Mouse (Mus musculus) gastrocnemius, postnatal 25 days (tissue): ENCODE data around the gene Prom2. TPM values are rescaled to one million over a fixed set of nuclear protein-coding genes. Genes with fewer than 3 reads are reported as not detected.

ENCODE experiments used
- DNase-seq: peaks from one replicate; pipeline ENCODE4 v3.0.0; 2022
- long read RNA-seq, 2 experiments: library from polyadenylated mRNA; stranded (forward); transcript quantifications; one replicate each; pipeline ENCODE4 v2.0.0; 2021
- total RNA-seq, 2 experiments: library from RNA; stranded (reverse); gene quantifications; 1 replicate in 1 of 2; 2 replicates in 1 of 2; pipeline ENCODE4 v1.2.3; 2021

Gene Prom2
- total RNA-seq = not detected
- long read RNA-seq, experiment 1 = 0 reads
- long read RNA-seq, experiment 2 = 0 reads

- DNase-seq = no peak
These were observed at the start of gene Prom2 for GRCm38 (mm10) chr2:127541185-127541584. Gene Prom2, minus strand, starts transcription at chr2:127541467.

GRCm38 (mm10) chr2:127590840-127591239 lies 49.6 kb upstream of the Prom2 start:
- no peak for DNase-seq

DNA sequence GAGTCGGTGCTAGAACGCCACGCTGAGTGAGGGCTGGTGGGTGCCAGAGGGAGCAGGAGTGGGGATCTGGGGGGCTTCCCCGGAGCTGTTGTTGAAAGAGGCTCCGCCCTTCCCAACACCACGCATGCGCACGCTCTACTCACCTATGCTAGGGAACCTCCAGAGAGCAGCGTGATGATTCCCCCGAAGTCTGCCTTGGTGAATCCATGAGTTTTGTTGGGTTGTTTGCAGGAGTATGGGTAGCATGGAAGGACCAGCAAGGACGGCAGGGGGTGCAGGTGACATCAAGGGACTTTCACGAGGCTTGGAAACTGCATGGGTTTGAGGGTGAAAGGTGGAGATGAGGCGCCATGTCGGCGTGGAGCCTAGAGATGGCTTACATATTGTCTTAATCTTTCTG lies 48.9 kb upstream of the Prom2 start:
- no peak for DNase-seq

- no peak for DNase-seq
These were observed 47.6 kb upstream of the Prom2 start for GRCm38 (mm10) chr2:127588897-127589296.

DNA sequence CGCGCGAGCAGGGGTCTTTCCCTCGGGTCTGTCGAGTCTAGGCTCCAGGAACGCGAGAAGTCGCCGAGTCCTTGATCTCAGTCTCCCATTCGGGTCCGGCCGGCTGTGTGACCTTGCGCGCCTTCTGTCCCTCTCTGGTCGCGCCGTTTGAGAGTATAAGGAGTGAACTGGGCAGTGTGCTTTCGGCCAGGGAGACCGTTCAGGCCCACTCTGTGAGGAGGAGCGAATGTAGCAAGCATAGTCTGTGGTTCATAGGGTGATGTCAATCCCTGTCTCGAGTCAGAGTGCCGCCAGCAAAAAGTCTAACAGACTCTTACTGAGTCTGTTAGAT lies 46.2 kb upstream of the Prom2 start:
- DNase-seq = no peak

DNA sequence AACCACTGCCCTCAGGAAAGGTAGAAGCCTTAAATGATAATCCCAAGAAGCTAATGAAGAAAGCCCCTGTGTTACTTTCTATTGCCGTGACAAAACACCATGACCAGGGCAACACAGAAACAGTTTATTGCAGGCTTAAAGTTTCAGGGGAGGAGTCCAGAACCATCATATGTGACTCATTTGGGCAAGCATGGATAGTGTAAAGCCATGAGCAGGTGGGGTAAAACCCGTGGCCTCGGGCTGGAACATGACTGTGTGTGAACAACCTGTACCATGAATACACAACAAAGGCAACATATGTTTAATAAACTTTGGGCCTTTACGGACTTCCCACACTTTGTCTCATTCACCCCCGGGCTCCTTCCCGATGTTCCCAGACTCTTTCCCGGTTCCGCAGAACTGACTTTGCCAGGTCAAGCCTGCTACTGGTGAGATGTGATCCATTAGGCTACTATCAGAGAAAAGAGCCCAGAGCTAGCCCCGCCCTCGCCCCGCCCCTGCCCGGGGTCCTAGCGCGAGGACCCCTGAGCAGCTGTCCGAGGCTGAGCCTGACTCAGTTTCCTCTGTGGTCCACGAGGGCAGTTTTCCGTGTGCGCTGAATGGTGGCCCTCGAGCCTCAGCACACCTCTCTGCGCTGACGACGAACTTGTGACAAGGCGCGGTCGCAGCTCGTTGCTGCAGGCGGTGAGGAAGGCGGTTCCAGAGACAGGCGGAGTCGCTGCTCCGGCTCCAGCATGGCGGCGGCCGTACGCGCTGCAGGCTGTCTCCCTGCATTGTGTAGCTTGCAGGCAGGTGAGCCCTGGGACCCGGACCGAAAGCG lies 45.6 kb upstream of the Prom2 start, which contains the start of the genes Zfp661 and Mrps5:
TSS of gene Zfp661 (minus strand) at position 401 of the 820 bp plus-strand sequence.
TSS of gene Mrps5 (plus strand) at position 529 of the 820 bp plus-strand sequence.
- peak; percentile 79 for DNase-seq

GRCm38 (mm10) chr2:127584436-127584858 lies 43.2 kb upstream of the Prom2 start:
- DNase-seq = peak; percentile 90

DNA sequence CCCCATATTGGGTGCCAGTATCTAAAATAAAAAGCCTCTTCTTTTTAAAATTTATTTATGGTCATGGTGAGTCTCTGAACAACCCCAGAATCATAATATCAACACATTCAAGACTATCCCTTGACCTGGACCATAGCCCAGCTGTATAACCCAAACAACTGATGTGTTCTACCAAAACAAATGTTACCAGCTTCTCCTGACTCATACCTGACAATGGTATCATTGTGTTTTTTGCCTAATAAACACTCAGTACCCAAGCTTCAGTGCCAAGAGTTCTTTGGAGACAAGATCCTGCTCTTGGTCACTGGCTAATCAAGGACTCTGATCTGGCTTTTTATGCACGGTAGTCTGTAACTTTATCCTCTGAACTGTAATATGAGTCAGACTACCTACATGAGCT lies 32.1 kb upstream of the Prom2 start:
- DNase-seq = no peak

GRCm38 (mm10) chr2:127559070-127559966 lies 18.1 kb upstream of the Prom2 start:
- peak; percentile 53 for DNase-seq

DNA sequence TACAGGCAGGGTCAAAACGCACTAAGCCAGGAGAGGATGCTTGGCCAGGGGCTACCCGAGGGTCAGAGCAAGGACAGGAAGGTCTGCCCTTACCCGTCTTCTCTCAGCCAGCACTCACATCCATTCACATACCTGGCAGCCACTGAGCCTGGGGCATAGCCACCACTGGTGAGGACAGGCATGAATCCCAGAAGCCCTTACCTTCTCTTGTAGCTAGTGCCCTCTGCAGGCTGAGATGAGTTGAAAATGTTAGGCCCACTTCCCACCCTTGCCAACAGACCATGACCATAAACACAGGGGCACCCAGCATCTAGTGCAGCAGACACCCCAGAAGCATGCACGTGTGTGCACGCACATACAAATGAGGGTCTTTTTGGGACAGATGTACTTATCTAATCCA lies 9.8 kb upstream of the Prom2 start:
- DNase-seq = no peak

- no peak for DNase-seq
These were observed 9.2 kb upstream of the Prom2 start for GRCm38 (mm10) chr2:127550446-127550845.

DNA sequence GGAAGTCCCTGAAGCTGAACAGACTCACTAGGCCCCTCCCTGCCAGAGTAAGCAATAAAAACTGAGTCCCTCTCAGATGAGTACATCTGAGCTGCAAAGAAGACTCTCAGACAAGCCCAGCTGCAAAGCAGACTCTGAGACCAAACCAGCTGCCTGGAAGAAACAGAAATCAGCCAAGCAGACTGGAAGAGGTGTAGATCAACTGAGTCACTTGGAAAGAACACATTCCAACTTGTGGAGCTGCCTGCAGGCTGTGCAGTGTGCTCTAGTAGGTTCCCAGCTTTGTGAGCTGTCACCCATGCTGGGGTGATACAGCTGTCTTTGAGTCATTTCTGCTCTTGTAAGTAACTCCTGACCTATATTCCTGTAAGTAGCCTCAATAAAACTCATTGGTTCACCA lies 8.4 kb upstream of the Prom2 start:
- DNase-seq = no peak

DNA sequence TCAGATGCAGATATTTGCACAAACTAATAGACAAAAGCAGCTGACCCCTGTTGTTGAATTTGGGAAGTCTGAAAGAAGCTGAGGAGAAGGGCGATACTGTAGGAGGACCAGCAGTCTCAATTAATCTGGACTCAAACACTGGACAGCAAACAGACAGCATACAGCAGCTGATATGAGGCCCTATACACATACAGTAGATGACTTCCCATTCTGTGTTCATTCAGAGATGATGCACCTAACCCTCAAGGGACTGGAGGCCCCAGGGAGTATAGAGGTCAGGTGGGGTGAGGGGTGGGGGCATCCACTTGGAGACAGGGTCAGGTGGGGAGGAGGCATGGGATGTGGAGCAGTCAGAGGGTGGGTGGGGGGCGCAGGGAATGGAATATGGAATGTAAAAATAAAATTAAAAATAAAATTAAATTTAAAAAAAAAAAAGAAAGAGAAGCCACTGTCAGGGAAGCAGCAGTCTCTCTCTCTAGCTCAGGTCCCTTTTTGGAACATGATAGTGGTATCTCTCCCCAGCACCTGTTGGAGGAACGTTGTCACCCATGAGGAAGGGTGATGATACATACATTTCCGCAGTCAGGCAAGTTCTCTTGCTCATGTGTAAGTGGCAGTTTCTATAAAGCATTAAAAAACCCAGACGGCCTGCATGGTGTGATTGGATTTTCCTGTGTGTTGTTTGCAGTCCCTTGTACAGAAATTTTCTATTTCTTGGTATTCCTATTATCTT lies 7.2 kb upstream of the Prom2 start:
- DNase-seq = no peak

GRCm38 (mm10) chr2:127541697-127542096 lies 430 bp upstream of the Prom2 start:
- no peak for DNase-seq

DNA sequence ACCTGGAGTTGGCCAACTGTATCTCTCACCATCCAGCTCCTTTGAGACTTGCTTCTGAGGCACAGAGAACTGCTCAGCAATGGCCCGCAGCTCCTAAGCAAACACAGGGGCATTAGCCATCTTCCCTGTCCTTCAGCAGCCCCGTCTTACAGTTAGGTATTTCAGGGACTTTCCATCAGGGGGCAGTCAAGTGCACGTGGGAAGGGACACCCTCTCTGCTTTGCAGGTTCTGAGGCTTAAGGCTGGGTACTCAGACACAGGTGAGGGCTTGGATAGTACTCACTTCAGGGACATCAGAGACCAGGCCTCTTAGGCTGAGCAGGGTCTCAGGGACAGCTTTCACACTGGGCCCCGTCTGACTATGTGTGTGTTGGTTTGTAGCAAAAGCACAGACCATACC lies 1.8 kb downstream of the Prom2 start:
- no peak for DNase-seq

DNA sequence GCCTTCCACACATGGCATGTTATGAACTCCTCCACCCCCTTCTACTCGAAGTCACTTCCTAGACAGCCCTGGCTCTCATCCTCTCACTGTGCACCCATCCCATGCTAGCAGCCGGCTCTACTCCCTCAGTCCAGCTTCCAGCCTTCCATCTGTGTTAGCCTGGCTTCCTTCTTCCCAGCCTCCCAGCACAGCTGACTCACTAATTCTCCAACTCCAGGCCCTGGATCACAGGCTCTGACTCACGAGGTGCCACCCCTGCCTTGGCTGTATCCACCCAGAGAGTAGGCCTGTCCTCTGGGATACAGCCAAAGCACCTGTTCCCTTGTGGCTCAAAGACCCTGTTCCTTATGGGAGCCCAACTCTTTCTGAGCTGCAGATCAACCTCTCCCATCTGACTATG lies 3.7 kb downstream of the Prom2 start:
- no peak for DNase-seq

- no peak for DNase-seq
These were observed 5.9 kb downstream of the Prom2 start for GRCm38 (mm10) chr2:127535363-127535762.

GRCm38 (mm10) chr2:127532379-127532778 lies 8.9 kb downstream of the Prom2 start:
- DNase-seq = no peak

GRCm38 (mm10) chr2:127531592-127531991 lies 9.7 kb downstream of the Prom2 start:
- no peak for DNase-seq

GRCm38 (mm10) chr2:127530418-127530817 lies 10.8 kb downstream of the Prom2 start:
- no peak for DNase-seq

DNA sequence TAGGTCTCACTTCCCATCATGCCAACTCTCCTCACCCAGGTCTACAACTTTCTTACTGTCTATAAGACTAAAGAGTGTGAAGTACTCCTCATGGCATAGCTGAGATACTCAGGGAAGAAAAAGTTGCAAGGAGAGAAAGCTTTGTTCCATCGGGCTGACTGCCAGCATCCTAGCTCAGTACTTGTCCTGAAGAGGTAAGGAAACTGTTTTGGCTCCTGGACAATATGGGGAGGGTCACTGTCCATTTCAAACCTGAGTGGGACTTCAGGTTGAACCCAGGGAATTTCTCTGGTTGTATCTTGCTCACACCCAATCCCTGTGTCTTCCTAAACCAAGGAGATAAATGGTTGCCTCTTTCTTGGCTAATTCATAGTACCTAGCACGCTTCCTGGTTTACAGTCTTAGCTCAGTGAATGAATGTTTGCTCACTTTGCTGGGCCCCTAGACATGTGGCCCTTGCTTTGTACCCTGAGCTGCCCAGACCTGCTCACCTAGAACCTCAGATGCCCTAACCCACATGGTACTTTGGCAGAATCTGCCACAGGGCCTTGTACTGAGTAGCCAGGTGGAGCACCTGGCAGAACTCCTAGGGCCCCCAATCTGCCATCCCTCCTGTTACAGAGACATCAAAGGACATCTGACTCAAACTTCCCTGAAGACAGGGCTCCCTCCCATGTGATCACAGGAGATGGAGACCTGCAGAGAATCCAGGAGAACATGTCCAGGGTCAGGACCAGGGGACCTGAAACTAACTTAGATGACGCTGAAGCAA lies 16.1 kb downstream of the Prom2 start:
- no peak for DNase-seq
